Mouse (Mus musculus) heart, embryonic 13.5 days (tissue): Measurements from ENCODE around the gene Rfc4. TPM values are rescaled to one million over a fixed set of nuclear protein-coding genes. Genes with fewer than 3 reads are reported as not detected.
"Not testable (repeated sequence)": the region's sequence is repeated elsewhere in the genome, so short reads cannot be mapped to it uniquely, and the experiment has no call there.

ENCODE experiments used
- ATAC-seq: fragments of 200-750 bp; cut with Nextera tagmentation; 2 replicates; pipeline ENCODE4 v1.8.0; 2017; ENCODE audit warnings: moderate TSS enrichment; ENCODE audit not compliant: insufficient number of reproducible peaks, low FRiP score, low TSS enrichment; ENCODE audit errors: extremely low read depth
- H3K27ac ChIP-seq: fragments of 300-500 bp; sonication (generic); replicated peaks from 2 replicates; pipeline ENCODE4 v1.5.1; 2015; ENCODE audit warnings: moderate library complexity, mild to moderate bottlenecking, inconsistent platforms
- H3K27me3 ChIP-seq: fragments of 300-500 bp; sonication (generic); replicated peaks from 2 replicates; pipeline ENCODE4 v1.6.1; 2015; ENCODE audit warnings: mild to moderate bottlenecking, inconsistent platforms
- H3K36me3 ChIP-seq: fragments of 300-500 bp; sonication (generic); 2 replicates; pipeline ENCODE4 v1.6.1; 2015; ENCODE audit warnings: mild to moderate bottlenecking, inconsistent platforms
- H3K4me1 ChIP-seq: fragments of 300-500 bp; sonication (generic); 2 replicates; pipeline ENCODE4 v1.6.1; 2015; ENCODE audit warnings: inconsistent platforms
- H3K4me2 ChIP-seq: fragments of 300-500 bp; sonication (generic); 2 replicates; pipeline ENCODE4 v1.6.1; 2015; ENCODE audit warnings: inconsistent platforms, mild to moderate bottlenecking, moderate library complexity
- H3K4me3 ChIP-seq: fragments of 300-500 bp; sonication (generic); 2 replicates; pipeline ENCODE4 v1.5.1; 2015; ENCODE audit warnings: moderate library complexity, mild to moderate bottlenecking, inconsistent platforms
- H3K9ac ChIP-seq: fragments of 300-500 bp; sonication (generic); 2 replicates; pipeline ENCODE4 v1.6.1; 2015; ENCODE audit warnings: inconsistent platforms, mild to moderate bottlenecking, moderate library complexity
- H3K9me3 ChIP-seq: fragments of 300-500 bp; sonication (generic); 2 replicates; pipeline ENCODE4 v1.6.1; 2016; ENCODE audit warnings: inconsistent platforms
- WGBS: fragments of 180-500 bp; shearing (Covaris S2); methylation state at CpG from one replicate; pipeline ENCODE4 v1.1.7; 2015; ENCODE audit warnings: mixed read lengths; 5-methylcytosine and 5-hydroxymethylcytosine counted together
- microRNA-seq: library from miRNA; unstranded; fragments of <30 nt; microRNA quantifications from one replicate; pipeline ENCODE4, GENCODE M21; 2016
- polyA plus RNA-seq: library from polyadenylated mRNA; unstranded; fragments of >200 nt; fragmentation: Nextera tagmentation; extraction: Ambion mirVana; gene quantifications from 2 replicates; pipeline ENCODE4 v1.2.1, GENCODE M21; 2015

Gene Rfc4
- polyA plus RNA-seq, 1 experiment from 2014 or later: 93.0 TPM

DNA sequence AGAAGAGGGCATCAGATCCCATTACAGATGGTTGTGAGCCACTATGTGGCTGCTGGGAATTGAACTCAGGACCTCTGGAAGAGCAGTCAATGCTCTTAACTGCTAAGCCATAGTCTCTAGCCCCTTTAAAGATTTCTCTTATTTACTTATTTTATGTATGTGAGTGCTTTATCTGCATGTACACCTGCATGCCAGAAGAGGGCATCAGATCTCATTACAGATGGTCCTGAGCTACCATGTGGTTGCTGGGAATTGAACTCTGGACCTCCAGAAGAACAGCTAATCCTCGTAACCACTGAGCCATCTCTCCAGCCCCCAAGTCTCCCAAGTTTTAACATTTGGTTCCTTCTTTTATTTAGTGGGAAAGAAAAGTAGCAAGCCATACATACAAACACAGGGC lies 39.0 kb downstream of the Rfc4 start:
- ATAC-seq, H3K27ac ChIP-seq, H3K27me3 ChIP-seq, H3K9ac ChIP-seq, H3K36me3 ChIP-seq, H3K9me3 ChIP-seq, H3K4me1 ChIP-seq, H3K4me2 ChIP-seq, H3K4me3 ChIP-seq: not testable (repeated sequence)
- WGBS: 92% methylated on average over 1 of the region's 1 CpGs

DNA sequence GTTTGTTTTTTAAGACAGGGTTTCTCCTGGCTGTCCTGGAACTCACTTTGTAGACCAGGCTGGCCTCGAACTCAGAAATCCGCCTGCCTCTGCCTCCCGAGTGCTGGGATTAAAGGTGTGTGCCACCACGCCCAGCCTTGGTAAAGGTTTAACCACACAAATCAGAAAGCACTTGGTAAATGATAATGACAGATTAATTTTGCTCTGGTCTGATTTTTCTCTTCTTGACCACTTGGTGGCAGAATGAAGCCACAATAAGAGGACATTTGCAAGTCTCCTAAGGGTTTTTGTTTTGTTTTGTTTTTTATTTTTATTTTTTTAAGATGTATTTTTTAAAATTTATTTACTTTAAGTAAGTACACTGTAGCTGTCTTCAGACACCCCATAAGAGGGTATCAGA lies 39.8 kb downstream of the Rfc4 start:
- H3K4me2 ChIP-seq, H3K36me3 ChIP-seq, H3K4me3 ChIP-seq, H3K27ac ChIP-seq, H3K9ac ChIP-seq, ATAC-seq, H3K27me3 ChIP-seq, H3K4me1 ChIP-seq, H3K9me3 ChIP-seq: not testable (repeated sequence)
- 47% methylated on average over 4 of the region's 4 CpGs for WGBS

GRCm38 (mm10) chr16:23087159-23087558 lies 40.4 kb downstream of the Rfc4 start:
- not testable (repeated sequence) for ATAC-seq, H3K27ac ChIP-seq, H3K36me3 ChIP-seq, H3K4me3 ChIP-seq, H3K4me1 ChIP-seq, H3K4me2 ChIP-seq, H3K27me3 ChIP-seq, H3K9me3 ChIP-seq, H3K9ac ChIP-seq
- WGBS: 58% methylated on average over 8 of the region's 8 CpGs

DNA sequence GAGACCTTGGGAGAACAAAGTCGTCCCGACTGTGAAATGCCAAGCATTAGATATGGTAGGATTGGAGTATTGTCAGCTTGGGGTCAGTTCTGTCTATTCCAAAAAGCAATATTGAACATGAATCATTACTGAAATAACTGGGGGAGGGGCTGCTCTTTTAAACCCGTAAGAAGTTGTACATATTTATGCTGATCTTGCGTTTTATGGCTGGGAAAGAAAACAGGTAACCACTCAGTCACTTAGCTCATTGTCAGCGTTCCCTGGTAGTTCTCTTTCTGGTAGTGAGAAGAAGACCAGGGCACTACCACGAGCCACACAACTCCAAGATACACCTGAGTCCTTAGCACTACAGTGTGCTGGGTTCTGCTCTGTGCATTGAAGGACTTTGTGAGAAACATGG lies 50.0 kb downstream of the Rfc4 start:
- not testable (repeated sequence) for H3K4me2 ChIP-seq, H3K27ac ChIP-seq, ATAC-seq, H3K9ac ChIP-seq, H3K4me1 ChIP-seq, H3K27me3 ChIP-seq, H3K9me3 ChIP-seq, H3K4me3 ChIP-seq, H3K36me3 ChIP-seq
- 70% methylated on average over 6 of the region's 6 CpGs for WGBS

Small RNA genes lying within 50 kb of the gene (microRNA-seq; reads per million reads assigned to microRNA genes)
- gene Gm49346: not detected

Other genes starting within 250 kb of the Rfc4 start
- 4.3 and 13.4 TPM in 2 replicates for gene Ahsg, start 236.5 kb downstream of the Rfc4 start, polyA plus RNA-seq
- gene Fetub, start 209.4 kb downstream of the Rfc4 start, polyA plus RNA-seq: 0.10 TPM in 1 of 2 replicates, not detected in the other
- gene Hrg, start 176.7 kb downstream of the Rfc4 start, polyA plus RNA-seq: not detected in 2 replicates
- not detected in 2 replicates for gene Kng2, start 98.3 kb downstream of the Rfc4 start, polyA plus RNA-seq
- gene Kng1, start 69.9 kb downstream of the Rfc4 start, polyA plus RNA-seq: 0.94 and 8.3 TPM in 2 replicates
- gene Eif4a2, start 20.3 kb downstream of the Rfc4 start, polyA plus RNA-seq: 147 and 163 TPM in 2 replicates
- 0.15 TPM in 1 of 2 replicates, not detected in the other for gene Adipoq, start 18.8 kb upstream of the Rfc4 start, polyA plus RNA-seq
- gene St6gal1, start 97.0 kb upstream of the Rfc4 start, polyA plus RNA-seq: 15.9 and 18.1 TPM in 2 replicates